Mouse (Mus musculus) lung, adult 2 months (tissue): Measurements from ENCODE around the gene Sesn3.

ENCODE experiments used
- CTCF ChIP-seq: fragments of 200-500 bp; IDR thresholded peaks from 2 replicates; pipeline ENCODE4 v1.5.1; 2011; ENCODE audit warnings: mild to moderate bottlenecking, low read length, control low read depth; ENCODE audit not compliant: insufficient read depth
- POLR2A ChIP-seq: fragments of 200-500 bp; IDR thresholded peaks from 2 replicates; pipeline ENCODE4 v1.6.1; 2011; ENCODE audit warnings: low read depth, mild to moderate bottlenecking, control low read depth, low read length, borderline replicate concordance; ENCODE audit errors: extremely low read depth

GRCm38 (mm10) chr9:14349380-14349779 lies 74.5 kb downstream of the Sesn3 start:
- TF ChIP-seq CTCF: no peak
- TF ChIP-seq POLR2A: no peak
